Mouse (Mus musculus) cerebellum, postnatal 25 days (tissue): ENCODE measurements around the gene Slc50a1.

ENCODE experiments used
- DNase-seq, 2 experiments: peaks; one replicate each; pipeline ENCODE4 v3.0.0; 2021; ENCODE audit warnings: mixed read lengths in 2 of 2

Slc50a1 gene

DNA sequence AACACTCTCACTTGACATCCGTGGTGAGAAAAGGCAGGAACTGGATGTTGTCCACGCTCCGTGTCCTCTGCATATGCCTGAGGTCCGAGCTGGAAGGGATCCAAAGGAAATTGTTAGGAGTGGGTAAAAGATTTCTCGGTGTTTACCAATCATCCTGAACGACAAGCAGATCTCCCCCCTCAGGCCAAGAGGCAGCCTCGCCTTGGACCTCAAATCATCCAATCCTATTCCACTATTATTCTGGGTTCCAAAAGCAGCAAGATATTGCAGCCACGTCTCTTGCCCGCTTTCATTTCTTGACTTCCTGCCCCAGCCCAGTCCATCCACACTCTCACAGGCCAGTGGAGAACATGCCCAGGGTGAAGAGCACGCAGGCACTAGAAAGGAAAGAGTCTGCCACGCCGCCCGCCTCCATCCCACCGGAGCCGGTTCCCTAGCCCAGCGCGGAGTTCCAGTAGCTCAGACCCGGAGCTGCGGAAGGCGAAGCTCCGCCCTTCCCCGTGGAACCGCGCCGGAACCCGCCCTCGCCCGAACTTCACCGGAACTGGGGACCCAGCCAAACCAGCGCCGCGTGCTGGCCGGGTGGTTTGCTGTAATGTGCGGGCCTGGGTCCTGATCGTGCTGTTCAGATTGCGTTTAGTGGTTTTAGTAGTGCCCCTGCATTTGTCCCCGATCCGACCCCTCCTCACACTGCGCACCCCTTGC lies at the start of gene Slc50a1:
TSS of gene Slc50a1 (minus strand) at position 520 of the 705 bp plus-strand sequence.
- peak; percentile 89 to 94 for DNase-seq

DNA sequence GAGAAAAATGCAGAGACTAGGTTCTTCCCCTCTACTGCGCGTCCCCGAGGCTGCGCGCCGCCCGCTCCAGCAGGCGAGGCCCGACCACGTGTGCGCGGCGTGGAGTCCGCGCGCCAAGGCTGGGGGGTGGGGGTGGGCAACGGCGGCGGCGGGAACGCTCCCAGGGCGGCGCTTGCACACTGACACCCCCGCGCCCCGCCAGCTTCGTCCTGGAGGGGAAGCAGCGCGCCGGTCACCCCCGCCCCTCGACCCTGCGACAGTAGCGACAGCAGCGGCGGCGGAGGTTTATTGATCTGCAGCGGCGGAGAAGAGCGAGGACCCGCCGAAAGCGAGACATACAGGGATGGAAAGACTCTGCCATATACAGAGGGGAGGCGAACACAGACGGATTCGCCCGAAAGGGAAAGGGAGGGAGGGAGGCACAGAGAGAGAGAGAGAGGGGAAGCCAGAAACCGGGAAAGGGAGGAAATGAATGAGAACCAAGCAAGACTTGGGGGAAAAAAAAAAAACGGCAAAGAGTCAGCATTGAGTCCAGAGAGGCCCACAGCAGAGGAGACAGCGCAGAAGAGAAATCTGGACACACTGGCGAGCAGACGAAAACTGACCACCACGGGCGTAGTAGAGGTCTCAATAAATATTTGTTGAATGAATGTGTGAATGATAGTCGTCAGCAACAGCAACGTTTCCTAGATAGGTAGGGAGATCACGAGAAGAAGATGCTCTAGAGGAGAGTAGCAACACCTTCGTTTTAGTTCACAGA lies 49.4 kb upstream of the Slc50a1 start:
- DNase-seq = peak in 1 of 2 experiments; percentile 40

DNA sequence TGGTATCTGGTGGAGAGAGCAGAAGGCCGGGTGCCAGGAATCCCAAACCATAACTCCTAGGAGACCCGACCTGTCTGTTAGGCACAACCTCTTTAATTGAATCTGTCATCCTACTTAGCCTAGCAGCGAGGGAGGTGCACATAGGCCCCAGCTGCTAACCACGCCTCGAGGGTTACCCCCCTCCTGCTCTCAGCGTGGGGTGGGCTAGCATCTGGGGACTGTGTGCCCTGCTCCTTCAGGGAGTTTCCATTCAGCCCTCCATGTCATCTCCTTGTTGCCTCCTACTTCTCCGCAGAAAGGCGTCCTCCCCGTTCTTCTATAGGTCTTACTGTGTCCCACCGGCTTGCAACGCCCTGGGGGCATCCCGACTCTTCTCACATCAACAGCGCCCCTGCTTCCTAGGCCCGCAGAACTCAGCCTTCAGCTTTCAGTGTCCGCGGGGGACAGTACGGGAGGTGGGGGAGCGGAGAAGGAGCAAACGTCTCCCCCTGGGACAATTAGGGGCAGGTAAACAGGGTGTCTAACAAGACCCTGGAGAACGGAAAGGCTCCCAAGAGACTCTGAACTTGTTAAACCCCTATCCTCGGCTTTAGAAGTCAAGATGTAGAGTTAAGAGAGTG lies 48.7 kb upstream of the Slc50a1 start:
- DNase-seq = no peak

DNA sequence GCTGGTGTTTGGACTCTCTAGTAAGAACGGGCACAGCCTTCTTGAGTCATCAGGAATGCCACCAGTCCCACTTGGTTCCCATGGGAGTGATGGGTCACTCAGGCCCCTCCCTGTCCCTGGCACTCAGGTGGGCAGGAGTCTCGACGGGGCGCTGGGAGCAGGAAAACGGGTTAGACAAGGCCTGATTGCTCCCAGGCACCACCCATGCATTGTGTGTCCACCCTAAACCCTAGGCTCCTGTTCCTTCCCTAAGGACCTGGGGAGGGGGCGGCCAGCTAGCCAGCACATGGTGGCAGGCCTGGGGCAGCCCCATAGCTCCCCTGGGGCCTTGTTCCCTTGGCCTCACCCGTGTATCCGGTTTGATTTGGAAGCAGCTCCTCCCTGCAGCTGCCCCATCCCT lies 47.9 kb upstream of the Slc50a1 start:
- DNase-seq = no peak

DNA sequence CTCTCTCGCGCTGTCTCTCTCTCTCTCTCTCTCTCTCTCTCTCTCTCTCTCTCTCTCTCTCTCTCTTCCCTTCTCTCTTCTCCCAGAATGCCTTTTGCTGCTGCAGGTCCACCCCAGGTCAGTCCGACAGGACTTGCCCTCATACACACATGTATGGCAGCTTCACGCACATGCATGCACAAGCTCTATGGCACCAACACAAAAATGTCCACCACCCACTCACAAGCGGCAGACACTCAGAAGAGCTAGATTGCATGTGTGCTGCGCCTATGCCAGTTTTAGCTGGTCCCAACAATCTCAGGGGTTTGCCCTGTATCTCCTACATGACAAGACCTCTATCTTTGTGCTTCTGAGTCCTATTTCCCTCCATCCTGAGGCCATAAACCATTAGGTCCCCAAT lies 46.9 kb upstream of the Slc50a1 start:
- DNase-seq = no peak

DNA sequence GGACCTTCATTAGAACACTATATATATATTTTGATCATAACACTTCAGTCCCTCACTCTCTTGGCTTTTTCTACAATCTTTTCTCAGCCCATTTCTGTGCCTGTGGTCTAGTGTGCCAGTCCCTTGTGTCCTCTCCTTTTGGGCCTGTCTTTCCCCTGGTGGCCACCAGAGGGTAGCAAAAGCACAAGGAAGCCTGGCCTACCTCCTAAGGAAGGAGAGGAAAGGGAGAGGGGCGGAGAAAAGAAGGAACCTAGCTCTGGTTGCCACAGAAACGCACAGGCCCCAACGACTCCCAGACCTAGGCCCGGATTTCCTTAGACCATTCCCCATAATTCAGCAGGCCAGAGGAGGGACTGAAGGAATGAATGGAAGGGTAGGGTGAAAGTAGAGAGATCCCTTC lies 46.5 kb upstream of the Slc50a1 start:
- peak; percentile 88 to 91 for DNase-seq

DNA sequence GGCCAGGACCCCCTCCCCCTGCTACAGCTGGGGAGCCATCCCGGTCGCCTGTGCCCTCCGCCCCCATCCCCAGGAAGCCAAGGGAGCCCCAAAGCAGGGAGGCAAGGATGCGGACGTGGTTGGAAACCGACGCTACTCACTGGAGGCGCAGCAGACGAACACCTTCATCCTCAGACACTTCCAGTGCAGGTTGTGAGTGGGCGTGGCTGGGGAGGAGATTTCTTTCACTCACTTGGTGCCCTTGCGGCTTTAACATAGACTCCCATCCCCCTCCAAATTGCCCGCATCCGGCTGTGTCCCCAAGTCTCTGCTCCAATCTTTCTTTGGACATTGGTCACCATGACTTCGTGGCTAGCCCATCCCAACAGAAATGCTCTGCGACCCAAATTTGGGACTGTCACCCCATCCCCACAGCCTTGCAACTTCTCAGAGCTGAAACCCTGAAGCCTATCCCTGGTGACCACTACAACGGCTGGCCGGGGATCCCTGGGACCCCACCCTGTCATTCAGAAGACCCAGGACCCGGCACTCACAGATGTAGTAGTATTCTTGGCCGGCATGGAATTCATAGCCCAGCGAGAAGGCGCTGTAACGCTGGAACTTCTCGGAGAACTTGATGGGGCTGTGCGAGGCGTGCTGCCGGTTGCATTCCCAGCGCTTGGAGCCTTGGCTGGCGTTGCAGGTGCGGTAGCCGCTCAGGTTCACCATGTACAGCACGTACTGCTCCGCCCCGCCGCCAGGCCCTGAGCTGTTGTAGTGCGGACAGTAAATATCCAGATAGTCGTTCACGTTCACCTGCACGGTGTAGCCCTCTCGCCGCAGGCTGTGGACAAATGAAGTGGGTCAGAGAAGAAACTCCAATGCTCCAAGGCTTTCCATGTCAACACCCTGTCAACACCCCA lies 45.8 kb upstream of the Slc50a1 start:
- DNase-seq = peak; percentile 34 to 43

DNA sequence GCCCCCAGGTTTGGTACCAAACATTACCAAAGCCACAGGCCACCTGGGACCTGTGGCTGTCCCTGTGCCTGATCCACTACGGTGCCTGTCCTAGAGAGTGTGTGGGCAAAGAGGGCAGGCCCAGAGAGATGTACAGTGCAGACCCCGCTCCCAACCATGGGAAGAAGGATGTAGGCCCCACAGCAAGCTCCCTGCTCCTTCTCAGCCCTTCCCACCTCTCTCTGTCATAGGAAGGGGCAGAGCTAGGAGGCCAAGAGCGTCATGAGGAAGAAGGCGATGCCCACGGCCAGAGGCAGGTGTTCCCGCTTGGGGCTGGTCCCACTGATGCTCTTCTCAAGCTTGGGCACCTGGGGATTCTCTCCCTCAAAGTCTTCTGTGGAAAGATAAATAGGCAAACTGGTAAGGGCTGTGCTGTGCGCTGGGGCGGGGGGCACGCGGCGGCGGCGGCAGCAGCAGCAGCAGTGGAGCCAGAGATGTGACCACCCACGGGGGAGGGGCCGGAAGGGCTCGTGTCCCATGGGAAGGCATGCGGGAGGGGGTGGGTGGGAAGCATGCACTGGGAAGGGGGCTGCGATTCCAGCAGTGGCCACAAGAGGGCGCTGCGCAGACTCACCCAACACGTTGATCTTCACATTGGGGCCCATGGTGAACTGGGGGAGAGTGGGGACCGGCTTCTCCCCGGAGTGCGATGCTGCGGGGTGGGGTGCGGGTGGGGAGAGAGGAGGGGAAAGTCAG lies 45.0 kb upstream of the Slc50a1 start:
- DNase-seq = peak; percentile 79 to 87

DNA sequence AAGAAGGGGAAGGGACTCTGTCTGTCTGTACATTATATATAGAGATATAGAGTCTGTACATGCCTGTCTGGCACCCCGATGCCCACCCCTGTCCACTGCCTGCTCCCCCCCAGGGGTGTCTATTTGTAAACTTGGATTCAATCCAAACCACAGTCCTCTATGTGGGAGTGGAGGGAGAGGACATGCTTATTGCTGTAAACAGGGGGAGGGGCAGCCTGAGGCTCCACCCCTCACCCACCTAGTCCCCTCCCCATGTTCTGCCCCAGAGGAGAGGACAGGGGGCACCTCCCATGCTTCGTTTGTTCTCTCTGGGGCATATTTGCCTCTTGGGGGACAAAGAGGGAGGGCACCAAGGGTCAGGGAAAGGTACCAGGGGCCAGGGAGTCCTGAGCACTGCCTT lies 44.4 kb upstream of the Slc50a1 start:
- no peak for DNase-seq

DNA sequence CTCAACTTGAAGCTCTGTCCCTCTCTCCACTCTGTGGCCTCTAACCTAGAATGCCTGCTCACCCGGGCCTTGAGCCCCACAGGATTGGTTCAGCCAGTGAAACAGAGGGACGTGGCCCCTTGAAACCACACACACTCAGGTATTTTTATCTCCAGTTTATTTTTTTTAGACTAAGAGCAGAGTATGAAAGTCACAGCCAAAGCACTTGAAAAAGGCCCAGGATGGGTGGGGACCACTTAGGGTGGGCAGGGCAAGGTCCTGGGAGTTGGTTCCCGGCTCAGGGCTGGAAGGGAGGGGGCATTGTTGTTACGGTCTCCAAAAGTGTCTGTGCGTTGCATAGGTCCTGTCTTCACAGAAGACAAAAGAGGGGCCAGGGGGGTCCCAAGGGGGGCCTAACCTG lies 44.0 kb upstream of the Slc50a1 start:
- DNase-seq = no peak

DNA sequence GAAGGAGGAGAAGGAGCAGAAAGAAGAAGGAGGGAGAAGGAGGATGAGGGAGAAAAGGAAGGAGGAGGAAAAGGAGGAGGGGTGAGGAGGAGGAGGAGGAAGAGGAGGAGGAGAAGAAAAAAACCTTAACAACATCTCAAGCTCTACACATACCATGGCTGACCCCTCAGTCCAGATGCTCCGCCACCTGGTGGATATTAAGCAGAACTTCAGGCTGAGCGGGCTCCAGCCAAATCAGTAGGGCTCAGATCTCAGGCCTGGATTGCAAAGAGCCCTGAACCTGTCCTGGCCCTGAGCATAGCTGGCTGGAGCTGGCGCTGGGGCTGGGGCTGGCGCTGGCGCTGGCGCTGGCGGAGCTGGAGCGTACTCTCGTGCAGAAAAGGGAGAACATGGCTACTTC lies 37.7 kb upstream of the Slc50a1 start:
- peak; percentile 75 to 81 for DNase-seq

DNA sequence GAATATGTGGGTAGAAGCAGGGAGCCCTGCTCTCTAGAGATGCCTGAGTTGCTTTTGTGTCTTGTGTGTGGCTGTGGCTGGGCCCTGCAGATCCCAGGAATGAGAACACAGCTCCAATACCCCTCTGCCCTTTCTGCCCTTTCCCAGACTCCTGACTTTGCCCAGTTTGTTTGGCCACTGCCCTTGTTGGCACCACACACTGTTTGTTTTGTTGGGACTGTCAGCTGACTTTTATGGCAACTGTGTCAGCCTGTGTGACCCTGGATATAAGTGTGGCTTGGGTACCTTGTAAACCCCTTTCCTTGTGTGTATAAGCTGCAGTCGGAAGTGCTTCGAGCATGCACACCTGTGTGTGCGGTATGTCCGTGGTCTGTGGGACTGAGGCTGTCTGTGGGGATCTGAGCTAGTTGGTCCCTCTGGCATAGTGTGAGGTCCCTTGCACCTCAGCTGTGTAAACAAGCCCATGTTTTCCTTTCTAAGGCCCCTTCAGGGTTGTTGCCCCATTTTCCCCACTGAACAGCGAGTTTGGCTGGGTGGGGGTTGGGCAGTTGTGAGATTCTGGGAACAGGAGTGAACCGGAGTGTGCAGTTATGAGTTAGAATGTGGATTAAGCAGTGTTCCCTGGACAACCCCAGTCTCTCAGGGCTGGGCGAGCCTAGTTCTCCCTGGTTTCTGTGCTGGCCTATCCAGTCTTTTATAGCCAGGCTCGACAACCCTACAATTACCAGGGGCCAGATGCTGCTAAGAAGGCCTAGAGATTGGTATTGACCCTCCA lies 35.4 kb upstream of the Slc50a1 start:
- no peak for DNase-seq

DNA sequence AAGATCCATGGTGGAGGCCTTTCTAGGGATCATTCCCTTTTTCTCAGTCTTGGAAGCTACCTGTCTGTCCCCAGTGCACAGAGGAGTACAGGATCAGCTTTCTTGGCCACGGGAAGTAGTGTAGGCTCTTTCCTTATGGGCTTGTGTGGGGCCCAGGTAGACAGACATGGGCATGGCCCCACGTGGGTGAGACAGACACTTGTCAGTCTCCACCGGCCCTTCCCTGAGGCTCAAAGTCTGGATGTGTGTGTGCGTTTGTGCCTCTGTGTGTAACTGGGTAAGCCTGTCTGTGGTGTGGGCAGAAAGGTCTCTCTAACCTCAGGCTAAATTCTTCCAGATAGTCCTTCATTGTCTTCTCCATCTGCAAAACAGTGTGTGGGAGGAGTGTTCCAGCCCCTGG lies 34.7 kb upstream of the Slc50a1 start:
- DNase-seq = no peak

DNA sequence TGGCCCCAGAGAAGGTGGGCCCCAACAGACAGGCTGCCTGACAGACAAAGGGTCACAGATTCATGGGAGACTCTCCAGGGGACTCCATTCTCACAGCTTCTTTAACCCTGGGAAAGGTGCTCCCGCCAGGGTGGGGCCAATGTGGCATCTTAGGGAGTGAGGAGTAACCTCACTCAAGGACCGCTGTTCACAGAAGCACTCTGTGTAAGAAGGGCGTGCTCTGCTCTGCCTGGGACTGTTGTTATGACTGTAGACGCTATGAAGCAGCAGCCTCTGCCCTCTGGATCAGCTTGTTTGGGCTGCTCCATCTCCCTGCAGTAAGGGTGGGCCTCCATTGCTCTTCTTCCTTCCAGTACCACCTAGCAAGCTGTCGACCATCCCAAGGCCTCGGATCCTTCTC lies 34.1 kb upstream of the Slc50a1 start:
- DNase-seq = no peak

DNA sequence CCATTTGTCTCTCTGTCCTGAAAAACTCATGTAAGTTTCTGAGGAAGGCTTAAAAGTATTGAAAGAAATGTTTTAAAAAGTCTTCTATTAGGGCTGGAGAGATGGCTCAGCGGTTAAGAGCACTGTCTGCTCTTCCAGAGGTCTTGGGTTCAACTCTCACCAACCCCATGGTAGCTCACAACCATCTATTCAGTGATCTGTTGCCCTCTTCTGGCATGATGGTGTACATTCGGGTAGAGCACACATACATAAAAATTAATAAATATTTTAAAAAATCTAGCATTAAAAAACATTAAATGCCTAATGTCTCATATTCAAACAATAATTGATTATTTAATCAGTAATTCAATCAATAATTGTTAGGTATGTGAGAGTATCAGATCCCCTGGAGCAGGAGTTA lies 30.1 kb upstream of the Slc50a1 start:
- DNase-seq = no peak

DNA sequence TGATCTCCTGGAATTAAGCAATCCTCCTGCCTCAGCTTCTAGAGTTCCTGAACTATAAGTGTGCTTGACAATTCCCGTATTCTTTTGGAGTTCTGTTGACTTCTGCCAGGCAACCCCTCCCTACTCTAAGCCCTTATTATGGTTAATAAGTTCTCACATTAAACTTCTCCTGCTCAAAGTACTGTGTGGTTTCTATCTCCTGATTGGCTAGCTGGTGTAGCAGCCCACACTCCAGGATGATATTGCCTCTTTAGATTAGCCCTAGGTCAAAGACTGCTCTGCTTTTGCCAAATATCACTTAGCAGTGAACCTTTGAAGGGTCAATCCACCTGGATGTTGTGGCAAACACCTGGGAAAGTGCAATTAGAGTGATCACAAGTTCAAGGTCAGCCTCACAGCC lies 29.7 kb upstream of the Slc50a1 start:
- DNase-seq = no peak

DNA sequence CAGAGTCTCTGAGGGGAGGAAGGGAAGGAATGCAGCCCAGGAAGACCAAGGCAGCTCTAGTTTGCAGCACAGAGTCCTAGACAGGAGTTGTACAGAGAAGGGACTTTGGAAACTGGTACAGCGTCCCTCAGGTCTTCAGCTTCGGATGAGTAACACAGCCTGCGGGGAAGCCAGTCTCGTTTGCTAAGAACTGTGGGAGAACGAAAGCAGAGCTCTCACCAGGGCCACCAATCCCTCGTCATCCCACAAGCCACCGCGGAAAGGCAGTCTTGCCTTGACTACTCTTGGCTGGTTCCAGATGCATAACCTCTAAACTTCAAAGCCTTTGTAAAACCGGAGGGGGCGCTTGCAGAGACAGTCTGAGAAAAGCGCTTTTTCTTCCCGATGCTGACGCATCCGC lies 29.1 kb upstream of the Slc50a1 start:
- DNase-seq = no peak

DNA sequence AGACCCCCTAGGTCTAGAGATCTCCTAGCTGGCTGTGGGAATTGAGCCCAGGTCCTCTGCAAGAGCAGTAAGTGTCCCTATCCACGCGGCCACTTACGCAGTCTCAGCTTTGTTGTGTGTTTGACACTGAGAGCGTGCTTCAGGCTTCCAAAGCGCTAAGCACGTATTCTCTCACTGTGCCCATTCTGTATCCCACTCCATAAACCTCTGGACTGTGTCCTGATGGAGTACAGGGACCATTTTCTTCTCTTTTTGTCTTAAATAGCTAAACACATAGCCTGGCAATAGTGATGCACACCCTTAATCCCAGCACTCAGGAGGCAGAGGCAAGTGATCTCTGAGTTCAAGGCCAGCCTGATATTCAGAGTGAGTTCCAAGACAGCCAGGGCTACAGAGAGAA lies 28.5 kb upstream of the Slc50a1 start:
- no peak for DNase-seq

DNA sequence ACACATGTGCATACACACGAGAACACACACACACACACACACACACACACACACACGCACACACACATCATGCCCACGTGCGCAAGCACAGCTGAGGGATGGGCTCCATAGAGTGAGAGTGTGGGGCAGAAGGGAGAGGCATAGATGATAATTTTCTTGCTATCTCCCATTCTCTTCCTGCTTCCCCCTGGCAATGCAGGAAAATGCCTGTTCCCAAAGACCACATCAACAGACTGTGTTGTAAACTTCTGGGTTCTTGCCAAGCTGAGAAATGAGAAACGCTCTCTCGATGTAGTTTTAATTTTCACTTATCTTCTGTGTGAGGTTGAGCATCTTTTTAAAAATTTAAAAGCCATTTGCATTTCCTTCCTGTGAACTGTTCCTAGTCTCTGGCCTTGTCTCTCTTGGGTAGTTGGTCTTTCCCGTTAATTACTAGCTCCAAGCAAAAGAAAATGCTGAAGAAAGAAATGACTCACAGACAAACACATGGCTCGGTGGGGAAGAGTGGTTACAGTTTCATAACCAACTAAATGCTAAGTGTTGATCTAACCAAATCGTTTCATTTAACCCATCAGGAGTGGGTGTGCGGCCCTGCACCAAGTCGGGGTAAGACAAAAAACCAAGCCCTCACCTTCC lies 26.5 kb upstream of the Slc50a1 start:
- DNase-seq = no peak

DNA sequence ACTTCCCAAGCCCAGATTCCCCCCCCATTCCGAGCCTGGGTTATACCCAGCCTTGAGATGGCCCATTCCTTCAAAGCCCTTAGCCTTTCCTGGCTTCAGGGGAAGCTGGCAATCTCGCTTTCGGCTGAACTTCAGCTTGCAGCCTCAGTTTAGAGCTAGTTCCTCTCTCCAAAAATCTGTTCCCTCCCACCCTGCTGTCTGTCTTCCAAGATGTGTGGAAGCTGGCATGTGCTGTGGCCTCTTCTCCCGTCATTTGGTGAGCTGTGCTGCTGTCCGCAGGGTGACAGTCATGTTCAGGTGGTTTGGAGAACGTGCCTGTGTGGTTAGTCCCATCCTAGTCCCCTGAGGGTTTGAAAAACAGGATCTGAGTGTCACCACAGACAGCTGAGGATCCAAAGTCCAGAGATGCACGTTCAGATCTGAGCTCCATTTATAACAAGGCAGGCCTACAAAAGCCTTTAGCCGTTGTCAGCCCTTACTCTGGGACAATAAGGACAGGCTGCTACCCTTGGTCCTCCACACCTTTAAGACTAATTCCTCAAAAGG lies 25.4 kb upstream of the Slc50a1 start:
- no peak for DNase-seq

DNA sequence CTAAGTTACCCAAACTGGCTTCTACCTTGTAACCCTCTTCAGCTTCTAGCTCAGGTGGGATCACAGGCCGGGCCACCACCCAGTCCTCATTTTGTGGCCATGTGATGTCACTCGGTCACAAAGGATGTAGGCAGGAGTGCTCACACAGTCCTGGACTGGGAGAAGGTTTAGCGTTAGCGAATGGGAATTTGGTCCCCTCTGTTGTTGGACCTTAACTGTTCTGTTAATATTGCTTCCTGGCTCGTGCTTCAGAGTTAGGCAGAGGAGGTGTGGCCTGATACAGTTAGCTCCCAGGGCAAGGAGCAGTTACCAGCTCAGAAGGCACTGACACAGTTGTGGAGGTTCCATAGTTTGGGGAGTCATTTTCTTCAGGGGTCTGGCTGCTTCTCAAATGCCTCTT lies 23.8 kb upstream of the Slc50a1 start:
- DNase-seq = no peak
